Mouse (Mus musculus): ENCODE measurements around the gene Rasgef1a.

Rasgef1a gene

DNA sequence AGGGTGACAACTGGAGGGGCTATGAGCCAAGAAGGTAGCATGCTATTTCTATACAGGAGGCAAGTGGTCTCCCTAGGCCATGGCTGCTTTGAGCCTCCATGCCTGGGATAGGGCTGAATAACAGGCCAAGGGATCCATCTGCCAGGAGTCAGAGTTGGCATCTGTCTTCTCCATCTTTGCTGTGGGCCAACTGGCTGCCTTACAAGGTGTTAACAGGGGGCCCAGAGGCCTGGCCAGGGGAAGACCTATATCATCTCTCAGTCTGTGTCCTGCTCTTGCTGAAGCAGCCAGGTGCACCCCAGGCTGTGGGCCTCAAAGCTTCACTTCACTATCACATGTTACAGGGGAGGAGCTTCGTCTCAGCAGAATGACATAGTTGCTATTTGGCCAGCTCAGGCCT, 60.9 kb downstream of the Rasgef1a start:
- DNase-seq (ENCODE audit: low spot score in 2 of 2): no peak

- DNase-seq (ENCODE audit: low spot score in 2 of 2): no peak
Observed at GRCm38 (mm10) chr6:118074151-118074550, 62.9 kb downstream of the Rasgef1a start.

- no peak for DNase-seq (ENCODE audit: low spot score in 2 of 2)
Observed at GRCm38 (mm10) chr6:118076256-118076655, 65.0 kb downstream of the Rasgef1a start.

- no peak for DNase-seq (ENCODE audit: low spot score in 2 of 2)
Observed at GRCm38 (mm10) chr6:118076748-118077147, 65.5 kb downstream of the Rasgef1a start.

DNA sequence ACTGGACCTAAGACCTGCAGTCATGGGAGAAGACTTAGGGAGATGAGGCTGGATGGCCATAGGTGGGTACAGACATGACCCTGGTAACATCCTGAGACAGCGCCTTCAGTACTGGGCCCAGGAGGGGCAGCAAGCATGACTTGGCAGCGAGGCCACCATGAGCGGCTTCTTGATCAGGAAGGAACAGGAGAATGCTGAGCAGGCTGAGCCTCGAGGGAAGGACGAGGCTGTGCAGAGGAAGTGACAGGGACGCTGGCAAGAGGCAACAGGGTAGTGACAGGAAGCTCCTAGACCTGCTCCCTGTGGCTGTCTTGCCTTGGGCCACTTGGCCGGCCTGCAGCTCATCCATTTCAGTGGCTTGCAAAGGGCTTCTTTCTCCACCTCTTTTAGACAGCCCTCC, 66.2 kb downstream of the Rasgef1a start:
- peak in 1 of 2 experiments; percentile 1 for DNase-seq (ENCODE audit: low spot score in 2 of 2)

GRCm38 (mm10) chr6:118078751-118079150, 67.5 kb downstream of the Rasgef1a start:
- peak in 1 of 2 experiments; percentile 2 for DNase-seq (ENCODE audit: low spot score in 2 of 2)

GRCm38 (mm10) chr6:118079292-118079691, 68.1 kb downstream of the Rasgef1a start:
- DNase-seq (ENCODE audit: low spot score in 2 of 2): no peak

DNA sequence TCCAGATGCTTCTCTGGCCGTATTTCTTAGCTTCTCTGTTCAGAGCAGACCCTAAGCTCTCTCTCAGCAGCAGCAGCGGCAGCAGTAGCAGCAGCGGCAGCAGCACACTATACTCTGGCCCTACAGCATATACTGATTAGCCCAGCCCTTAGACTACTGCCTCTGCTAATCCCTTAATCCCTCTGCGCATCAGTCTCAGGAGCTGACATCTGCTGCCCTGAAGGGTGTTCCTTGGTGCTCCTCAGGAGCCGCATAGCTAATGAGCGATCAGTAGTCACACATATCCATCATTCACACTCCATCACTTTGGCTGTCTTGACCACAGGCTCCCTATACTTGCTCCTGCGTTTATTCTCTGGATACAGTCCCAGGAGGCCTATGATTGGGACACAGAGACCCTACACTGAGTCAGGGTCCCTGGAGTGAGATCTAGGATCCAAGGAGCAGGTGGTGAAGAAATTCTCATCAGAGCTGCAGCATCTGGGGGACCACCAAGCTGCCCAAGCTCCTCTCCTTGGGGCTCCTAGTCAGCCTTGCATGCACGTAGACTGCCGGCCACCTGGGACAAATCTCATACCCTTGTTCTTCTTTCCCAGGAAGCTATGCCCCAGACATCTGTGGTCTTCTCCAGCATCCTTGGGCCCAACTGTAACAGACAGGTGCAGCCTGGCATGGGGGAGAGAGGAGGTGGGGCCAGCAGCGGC, 68.7 kb downstream of the Rasgef1a start:
- DNase-seq (ENCODE audit: low spot score in 2 of 2): peak; percentile 2

DNA sequence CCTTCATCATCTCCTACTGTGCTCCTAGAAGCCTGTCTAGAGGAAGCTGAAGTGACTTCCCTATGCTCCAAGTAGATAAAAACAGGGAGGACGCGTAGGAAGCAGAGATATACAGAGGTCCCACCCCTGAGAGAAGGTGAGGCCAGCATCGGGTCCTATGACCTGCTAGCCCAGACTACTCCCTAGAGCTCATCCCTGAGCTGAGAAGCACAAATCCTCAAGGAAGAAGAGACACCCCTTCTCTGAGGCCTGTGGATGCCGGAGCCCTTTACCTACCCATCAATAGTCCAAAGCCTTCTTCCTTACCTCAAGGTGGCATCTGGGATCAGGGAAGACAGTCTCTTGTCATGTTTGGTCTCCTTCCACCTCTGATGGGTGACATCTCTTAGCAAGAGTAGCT, 69.5 kb downstream of the Rasgef1a start:
- DNase-seq (ENCODE audit: low spot score in 2 of 2): peak; percentile 1

DNA sequence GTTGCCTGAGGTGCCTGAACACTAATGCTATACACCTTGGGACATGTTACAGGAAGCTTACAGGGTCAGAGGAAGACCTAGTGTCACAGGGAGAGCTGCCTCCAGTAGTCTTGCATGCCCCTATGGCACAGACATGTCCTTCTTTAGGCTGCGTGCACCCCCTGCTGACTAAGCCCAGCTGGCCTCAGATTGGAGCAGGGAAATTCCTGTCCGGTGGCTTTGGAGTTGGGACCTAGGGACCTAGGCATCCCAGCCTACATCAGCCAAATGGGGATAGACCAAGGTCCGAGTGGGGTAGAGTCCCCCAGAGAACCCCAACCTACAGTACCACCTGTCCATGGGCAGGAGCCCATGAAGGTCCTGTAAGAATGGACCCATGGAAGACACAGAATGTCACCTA, 71.1 kb downstream of the Rasgef1a start:
- DNase-seq (ENCODE audit: low spot score in 2 of 2): peak in 1 of 2 experiments; percentile 3

- peak in 1 of 2 experiments; percentile 2 for DNase-seq (ENCODE audit: low spot score in 2 of 2)
Observed at GRCm38 (mm10) chr6:118083608-118084007, 72.4 kb downstream of the Rasgef1a start.

DNA sequence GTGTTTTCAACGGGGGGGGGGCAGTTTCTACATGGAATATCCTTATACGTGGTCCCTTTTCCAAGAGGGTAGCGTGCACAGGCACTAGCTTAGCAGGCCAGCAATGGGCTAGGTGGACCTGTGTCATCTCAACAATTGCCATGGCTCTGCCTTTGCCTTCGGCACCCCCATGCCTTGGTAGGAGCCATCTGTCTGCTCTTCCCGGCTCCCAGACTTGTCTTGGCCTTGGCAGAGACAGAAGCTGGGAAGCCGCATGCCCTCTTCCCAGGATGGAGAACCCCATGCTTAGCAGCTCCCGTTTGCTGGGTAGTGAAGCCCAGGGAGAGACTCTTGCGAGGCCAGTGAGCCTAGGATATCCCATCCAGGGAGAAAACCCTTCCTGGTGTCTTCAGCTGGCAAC, 73.4 kb downstream of the Rasgef1a start:
- DNase-seq (ENCODE audit: low spot score in 2 of 2): peak in 1 of 2 experiments; percentile 1

DNA sequence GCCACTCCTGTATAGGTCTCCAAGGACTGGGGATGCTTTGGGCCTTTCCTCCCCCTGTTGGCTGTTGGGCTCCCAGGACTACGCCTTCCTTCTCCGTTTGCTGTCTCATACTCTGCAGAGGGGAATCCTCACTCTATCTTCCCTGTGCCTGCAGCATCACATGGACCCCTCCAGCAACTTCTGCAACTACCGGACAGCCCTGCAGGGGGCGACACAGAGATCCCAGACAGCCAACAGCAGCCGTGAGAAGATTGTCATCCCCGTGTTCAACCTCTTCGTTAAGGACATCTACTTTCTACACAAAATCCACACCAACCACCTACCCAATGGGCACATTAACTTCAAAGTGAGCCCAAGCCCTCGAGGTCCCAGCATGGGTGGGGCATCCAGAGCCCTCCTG, 76.7 kb downstream of the Rasgef1a start:
- DNase-seq (ENCODE audit: low spot score in 2 of 2): peak; percentile 13 to 26

- peak; percentile 2 for DNase-seq (ENCODE audit: low spot score in 2 of 2)
Observed at GRCm38 (mm10) chr6:118088750-118089440, 77.7 kb downstream of the Rasgef1a start.

GRCm38 (mm10) chr6:118090827-118091226, 79.6 kb downstream of the Rasgef1a start:
- no peak for DNase-seq (ENCODE audit: low spot score in 2 of 2)

DNA sequence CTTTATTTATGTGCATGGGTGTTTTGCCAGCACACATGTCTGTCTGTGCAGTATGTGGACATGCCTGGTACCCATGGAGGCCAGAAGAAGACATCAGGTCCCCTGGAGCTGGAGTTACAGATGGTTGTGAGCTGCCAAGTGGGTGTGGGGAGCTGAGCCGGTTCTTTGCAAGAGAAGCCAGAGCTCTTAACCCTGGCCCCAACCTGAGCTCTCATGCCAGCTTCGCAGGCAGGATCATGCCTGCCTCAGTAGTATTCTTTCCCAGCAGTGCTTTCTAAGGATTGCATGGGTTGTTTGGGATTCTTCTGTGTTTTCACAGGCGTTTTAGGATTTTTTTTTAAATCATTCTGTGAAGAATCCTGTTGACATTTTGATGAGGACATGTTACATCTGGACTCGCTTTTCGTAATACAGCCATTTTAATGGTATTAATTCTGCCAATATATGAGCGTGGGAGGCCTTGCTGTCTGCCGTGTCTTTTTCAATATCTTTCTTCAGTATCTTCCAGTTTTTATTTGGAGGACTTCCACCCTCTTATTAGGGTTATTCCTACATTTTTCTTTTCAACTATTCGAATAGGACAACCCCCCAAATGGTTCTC, 86.6 kb downstream of the Rasgef1a start:
- DNase-seq (ENCODE audit: low spot score in 2 of 2): no peak

DNA sequence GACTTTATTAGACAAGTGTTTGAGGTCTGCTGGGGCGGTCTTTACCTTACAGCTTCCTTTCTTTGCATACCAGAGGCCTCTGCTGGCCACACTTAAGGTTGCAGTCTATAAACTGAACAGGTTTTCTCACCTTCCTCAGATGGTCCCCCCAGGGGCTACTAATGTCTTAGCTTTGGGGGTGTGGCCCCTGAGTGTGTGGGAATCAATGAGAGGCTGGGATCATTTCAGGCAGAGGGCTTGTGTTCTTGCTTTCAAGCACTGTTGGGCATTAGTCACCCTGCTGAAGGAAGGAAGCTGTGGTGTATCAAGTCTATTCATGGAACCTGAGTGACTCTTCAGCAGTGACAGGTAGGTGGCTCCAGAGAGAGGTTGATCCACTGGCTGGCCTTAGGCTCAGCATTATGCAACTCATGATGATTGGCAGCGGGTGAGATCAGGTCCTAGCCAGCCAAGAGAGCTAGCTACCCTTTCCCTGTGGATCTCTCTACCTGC, 88.1 kb downstream of the Rasgef1a start:
- DNase-seq (ENCODE audit: low spot score in 2 of 2): no peak

GRCm38 (mm10) chr6:118111810-118112209, 100.6 kb downstream of the Rasgef1a start:
- DNase-seq (ENCODE audit: low spot score in 2 of 2): no peak

- no peak for DNase-seq (ENCODE audit: low spot score in 2 of 2)
Observed at GRCm38 (mm10) chr6:118122767-118123166, 111.5 kb downstream of the Rasgef1a start.

DNA sequence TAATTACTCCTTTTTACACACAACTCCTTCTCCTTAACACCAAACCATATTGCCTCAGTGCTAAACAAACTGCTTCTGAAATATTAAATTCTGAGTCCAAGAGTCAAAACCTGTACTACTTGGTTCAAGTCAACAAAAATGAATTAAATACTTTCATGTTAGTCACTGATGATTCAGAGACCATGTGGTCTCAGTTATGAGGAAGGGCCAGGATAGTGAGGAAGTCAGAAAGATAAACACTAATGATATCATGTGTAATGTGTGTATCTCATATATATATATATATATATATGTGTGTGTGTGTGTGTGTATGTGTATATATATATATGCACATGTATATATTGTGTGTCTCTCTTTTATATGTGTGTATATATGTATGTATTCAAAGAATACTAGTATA, 115.3 kb downstream of the Rasgef1a start:
- DNase-seq (ENCODE audit: low spot score in 2 of 2): no peak

DNA sequence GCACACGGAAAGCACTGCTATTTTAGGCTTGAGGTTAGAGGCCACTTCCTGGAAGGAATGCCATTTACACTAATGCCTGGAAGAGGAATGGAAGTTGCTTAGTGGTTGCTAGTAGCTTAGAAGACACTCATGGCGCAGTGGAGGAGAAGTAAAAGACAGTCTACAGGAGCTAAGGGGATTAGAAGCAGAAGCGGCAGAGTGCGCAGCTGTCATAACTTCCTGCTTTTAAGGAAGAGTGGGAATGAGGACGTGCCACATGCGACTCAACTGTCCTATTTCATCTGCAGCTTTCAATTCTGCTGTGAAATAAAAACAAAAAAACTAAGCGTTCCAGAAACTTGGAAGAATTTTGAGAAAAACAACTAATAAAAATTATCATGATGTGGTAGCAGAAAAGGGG, 116.0 kb downstream of the Rasgef1a start:
- DNase-seq (ENCODE audit: low spot score in 2 of 2): no peak

DNA sequence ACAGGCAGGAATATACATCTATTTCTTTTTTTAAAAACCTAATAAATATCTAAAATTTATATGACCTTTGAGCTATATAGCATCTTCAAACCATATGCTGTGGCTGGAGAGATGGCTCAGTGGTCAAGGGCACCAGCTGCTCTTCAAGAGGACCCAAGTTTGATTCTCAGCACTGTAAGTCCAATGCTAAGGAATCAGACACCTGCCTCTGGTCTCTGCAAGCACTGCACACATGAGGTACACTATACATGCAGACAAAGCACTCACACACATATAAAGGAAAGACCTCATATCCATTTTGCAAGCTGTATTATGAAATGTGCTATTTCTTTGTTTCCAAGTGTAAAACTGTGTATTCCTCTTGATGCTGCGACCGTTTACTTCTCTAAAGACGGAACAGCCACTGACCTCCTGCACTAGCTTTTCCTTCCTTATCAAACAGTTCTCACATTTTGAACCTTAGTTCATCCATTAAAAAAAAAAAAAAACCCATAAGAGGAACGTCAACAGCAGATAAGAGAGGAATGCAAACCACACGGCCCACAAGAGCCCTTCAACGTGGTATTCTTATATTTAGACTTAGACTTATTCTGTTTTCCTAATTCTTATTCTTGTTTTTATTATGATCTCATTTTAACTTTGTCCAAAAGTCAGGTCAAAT, 116.7 kb downstream of the Rasgef1a start:
- no peak for DNase-seq (ENCODE audit: low spot score in 2 of 2)

Measured in frontal cortex, postnatal 25 days (tissue).